Mouse (Mus musculus): ENCODE results near the gene Tex2. TPM values are rescaled to one million over a fixed set of nuclear protein-coding genes. Genes with fewer than 3 reads are reported as not detected.

Tex2 gene
- polyA plus RNA-seq, 1 experiment from 2014 or later: 12.3 TPM

DNA sequence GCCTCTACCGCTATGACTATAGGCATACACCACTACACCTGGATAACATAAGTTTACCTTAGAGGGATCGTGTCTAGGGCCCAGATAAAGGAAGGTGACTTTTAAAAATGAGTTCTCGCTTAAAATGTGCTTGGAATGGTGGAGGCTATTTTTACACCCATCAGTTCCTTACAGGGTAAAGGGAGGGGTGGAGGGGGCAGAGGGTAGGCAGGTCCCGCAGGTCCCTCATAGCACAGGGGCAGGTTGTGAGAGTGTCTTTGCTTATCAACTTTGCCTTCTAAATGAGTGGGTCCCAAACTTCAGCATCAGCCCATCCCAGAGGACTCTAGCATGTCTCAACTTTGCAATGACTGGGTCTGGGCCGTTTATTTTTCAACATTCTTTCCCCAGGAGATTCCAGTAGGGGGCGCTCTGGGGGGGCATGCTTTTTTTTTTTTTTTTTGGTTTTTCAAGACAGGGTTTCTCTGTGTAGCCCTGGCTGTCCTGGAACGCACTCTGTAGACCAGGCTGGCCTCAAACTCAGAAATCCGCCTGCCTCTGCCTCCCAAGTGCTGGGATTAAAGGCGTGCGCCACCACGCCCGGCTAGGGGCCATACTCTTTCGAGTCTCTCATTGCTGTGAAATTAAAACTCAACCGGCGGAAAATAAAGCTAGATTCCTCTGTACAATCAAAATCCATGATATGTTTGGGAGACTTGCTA is 565 bp upstream of the Tex2 start:
- Histone ChIP-seq H3K27me3 (ENCODE audit: control insufficient read depth, insufficient read depth, low read length) (no peaks in the 10 kb centered on the region), H3K4me2 (peak overlapping the region; percentile 85), H3K27ac (ENCODE audit: low read depth, low read length) (peak overlapping the region; percentile 76), H3K36me3 (ENCODE audit: control insufficient read depth, insufficient read depth, low read length) (no peaks in the 10 kb centered on the region), H3K4me1 (ENCODE audit: control insufficient read depth, insufficient read depth, low read length) (peaks cover 27% of the 10 kb centered on the region), H3K4me3 (ENCODE audit: low read depth, low read length) (peak overlapping the region; percentile 79), H3K9ac (ENCODE audit: low read depth, low read length) (peak overlapping the region; percentile 77), H3K9me3 (replicated peaks; ENCODE audit: control insufficient read depth, low read length) (no peaks in the 10 kb centered on the region)
- no peak for ATAC-seq (replicated peaks; ENCODE audit: insufficient number of reproducible peaks, low FRiP score, low TSS enrichment)
- 56% methylated on average over 15 of the region's 15 CpGs for WGBS (ENCODE audit: insufficient replicate concordance)

DNA sequence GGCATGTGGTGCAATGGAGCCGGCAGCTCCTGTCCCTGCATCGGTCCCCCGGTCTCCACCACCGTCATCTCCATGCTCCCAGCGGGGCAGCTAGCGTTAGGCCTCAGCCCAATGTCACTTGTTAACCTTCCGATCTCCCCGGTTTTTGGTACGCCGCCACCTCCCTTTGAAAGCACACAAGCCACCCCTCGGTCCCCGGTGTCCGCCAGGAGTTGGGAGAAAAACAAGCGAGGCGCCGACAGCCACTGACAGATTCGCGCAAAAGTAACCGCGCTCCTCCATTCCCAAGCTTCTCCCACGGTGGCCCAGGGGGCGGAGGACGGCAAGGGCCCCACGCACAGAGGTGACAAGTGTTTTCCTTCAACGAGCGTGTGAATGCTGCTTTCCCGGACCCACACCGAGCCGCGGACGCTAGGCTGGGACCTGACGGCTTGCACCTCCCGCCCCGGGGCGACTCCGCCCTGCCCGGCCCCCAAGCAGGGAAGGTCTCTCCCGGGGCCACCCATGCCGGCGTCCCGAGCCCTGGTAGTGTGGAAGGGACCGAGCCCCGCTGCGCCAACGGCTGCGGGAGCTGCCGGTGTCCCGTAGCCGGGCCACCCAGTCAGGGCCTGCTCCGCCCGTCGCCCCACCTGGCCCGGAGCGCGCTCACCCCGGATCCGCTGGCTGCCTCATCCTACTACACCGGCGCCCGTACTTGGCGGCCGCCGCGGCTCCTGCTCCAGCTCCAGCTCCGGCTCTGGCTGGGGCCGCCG is 838 bp downstream of the Tex2 start:
- ATAC-seq (replicated peaks; ENCODE audit: insufficient number of reproducible peaks, low FRiP score, low TSS enrichment): peak; percentile 57
- Histone ChIP-seq H3K27ac (ENCODE audit: low read depth, low read length) (peak overlapping the region; percentile 78), H3K36me3 (ENCODE audit: control insufficient read depth, insufficient read depth, low read length) (no peaks in the 10 kb centered on the region), H3K4me2 (peak overlapping the region; percentile 85), H3K27me3 (ENCODE audit: control insufficient read depth, insufficient read depth, low read length) (no peaks in the 10 kb centered on the region), H3K9ac (ENCODE audit: low read depth, low read length) (peak overlapping the region; percentile 84), H3K4me1 (ENCODE audit: control insufficient read depth, insufficient read depth, low read length) (peaks cover 29% of the 10 kb centered on the region), H3K4me3 (ENCODE audit: low read depth, low read length) (peak overlapping the region; percentile 79), H3K9me3 (replicated peaks; ENCODE audit: control insufficient read depth, low read length) (no peaks in the 10 kb centered on the region)
- WGBS (ENCODE audit: insufficient replicate concordance): under 1% methylated on average over 60 of the region's 67 CpGs

DNA sequence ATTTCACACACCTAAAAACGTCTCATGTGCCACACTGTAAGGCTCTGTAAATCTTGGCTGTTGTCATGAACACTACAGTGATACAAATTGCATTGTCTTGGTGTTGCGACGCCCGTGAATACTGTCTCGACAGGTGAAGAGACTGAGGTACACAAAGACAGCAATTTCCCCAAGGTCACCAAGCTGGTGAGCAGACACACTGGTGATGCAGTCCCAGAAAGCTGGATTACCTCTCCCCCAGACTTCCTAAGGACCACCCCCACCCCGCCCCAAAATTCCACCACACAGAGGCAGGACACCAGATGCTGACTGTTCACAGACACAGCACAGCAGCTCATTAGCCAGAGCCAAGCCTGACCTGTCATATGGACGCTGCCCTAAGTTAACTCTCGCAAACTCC is 3.5 kb downstream of the Tex2 start:
- no peak for ATAC-seq (replicated peaks; ENCODE audit: insufficient number of reproducible peaks, low FRiP score, low TSS enrichment)
- Histone ChIP-seq H3K27me3 (ENCODE audit: control insufficient read depth, insufficient read depth, low read length) (no peaks in the 10 kb centered on the region), H3K9ac (ENCODE audit: low read depth, low read length) (no peak overlapping the region), H3K4me2 (peak overlapping the region; percentile 5; the same call in 1 of the 2 replicates), H3K27ac (ENCODE audit: low read depth, low read length) (peak overlapping the region; percentile 2; the same call in 1 of the 2 replicates), H3K4me1 (ENCODE audit: control insufficient read depth, insufficient read depth, low read length) (peaks cover 29% of the 10 kb centered on the region), H3K4me3 (ENCODE audit: low read depth, low read length) (no peak overlapping the region), H3K36me3 (ENCODE audit: control insufficient read depth, insufficient read depth, low read length) (no peaks in the 10 kb centered on the region), H3K9me3 (replicated peaks; ENCODE audit: control insufficient read depth, low read length) (no peaks in the 10 kb centered on the region)
- WGBS (ENCODE audit: insufficient replicate concordance): 64% methylated on average over 8 of the region's 8 CpGs

DNA sequence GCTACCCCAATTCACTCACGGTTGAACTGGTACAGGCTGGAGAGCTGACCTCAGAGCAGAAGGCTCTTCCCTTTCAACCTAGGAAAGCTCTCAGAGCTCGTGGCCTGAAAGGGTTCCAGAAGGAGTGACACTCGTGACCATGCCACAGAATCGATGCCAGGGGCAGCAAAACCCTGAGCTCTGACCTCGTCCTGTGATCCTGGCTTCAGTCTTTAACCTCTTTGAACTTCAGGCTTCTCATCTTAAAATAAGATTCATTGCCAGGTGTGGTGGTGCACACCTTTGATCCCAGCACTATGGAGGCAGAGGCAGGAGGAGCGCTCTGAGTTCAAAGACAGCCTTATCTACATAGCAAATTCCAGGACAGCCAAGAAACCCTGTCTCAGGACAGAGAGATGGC is 5.9 kb downstream of the Tex2 start:
- no peak for ATAC-seq (replicated peaks; ENCODE audit: insufficient number of reproducible peaks, low FRiP score, low TSS enrichment)
- Histone ChIP-seq H3K4me2 (no peak overlapping the region), H3K4me1 (ENCODE audit: control insufficient read depth, insufficient read depth, low read length) (peaks cover 20% of the 10 kb centered on the region), H3K27me3 (ENCODE audit: control insufficient read depth, insufficient read depth, low read length) (no peaks in the 10 kb centered on the region), H3K9ac (ENCODE audit: low read depth, low read length) (no peak overlapping the region), H3K9me3 (replicated peaks; ENCODE audit: control insufficient read depth, low read length) (0 out of 2 replicates have a peak, but pooled peaks cover 2% of the 10 kb centered on the region), H3K27ac (ENCODE audit: low read depth, low read length) (no peak overlapping the region), H3K4me3 (ENCODE audit: low read depth, low read length) (no peak overlapping the region), H3K36me3 (ENCODE audit: control insufficient read depth, insufficient read depth, low read length) (no peaks in the 10 kb centered on the region)
- 73% methylated on average over 6 of the region's 6 CpGs for WGBS (ENCODE audit: insufficient replicate concordance)

DNA sequence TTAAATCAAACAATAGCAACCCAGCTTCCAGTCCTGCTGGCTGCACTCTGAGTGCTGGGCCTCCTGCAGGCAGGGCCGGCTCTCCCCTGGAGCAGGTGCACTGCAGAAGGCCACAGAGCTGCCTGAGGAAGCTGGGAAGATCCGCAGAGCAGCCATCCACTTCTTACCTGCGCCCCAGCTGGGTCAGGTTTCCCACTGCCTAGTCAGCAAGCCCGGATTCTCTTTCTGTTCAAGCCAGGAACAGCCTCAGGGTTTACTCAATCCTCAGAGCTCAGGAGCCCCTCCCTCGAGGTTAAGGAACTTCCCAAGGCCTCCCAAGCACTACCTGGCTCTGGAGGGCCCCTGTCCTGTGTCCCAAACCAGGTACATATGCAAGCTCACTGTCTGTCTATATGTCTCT is 7.2 kb downstream of the Tex2 start:
- no peak overlapping the region for H3K27ac ChIP-seq (ENCODE audit: low read depth, low read length)
- no peak for ATAC-seq (replicated peaks; ENCODE audit: insufficient number of reproducible peaks, low FRiP score, low TSS enrichment)
- no peaks in the 10 kb centered on the region for H3K27me3 ChIP-seq (ENCODE audit: control insufficient read depth, insufficient read depth, low read length)
- no peak overlapping the region for H3K4me2 ChIP-seq
- H3K4me1 ChIP-seq (ENCODE audit: control insufficient read depth, insufficient read depth, low read length): peaks cover 18% of the 10 kb centered on the region
- WGBS (ENCODE audit: insufficient replicate concordance): 60% methylated on average over 5 of the region's 5 CpGs
- 0 out of 2 replicates have a peak, but pooled peaks cover 2% of the 10 kb centered on the region for H3K9me3 ChIP-seq (replicated peaks; ENCODE audit: control insufficient read depth, low read length)
- H3K4me3 ChIP-seq (ENCODE audit: low read depth, low read length): no peak overlapping the region
- H3K36me3 ChIP-seq (ENCODE audit: control insufficient read depth, insufficient read depth, low read length): no peaks in the 10 kb centered on the region
- no peak overlapping the region for H3K9ac ChIP-seq (ENCODE audit: low read depth, low read length)

DNA sequence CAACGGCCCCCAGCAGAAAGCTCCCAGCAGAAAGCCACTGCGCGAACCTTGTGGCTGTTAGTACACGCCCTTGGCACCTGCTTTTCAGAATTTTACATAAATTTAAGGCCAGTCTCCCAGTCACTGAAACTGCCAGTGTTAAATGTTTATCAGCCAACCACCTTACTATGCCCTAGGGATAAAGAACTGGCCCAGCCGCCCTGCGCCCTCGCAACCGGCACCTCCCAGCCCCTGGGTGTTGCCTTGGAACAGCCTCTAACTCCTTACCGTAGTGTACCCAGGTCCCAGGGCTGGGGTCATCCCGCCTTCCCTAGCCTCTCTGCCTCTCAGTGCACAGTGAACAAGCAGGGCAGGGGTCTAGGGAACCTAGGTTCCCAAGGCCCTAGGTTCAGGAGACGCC is 10.0 kb downstream of the Tex2 start:
- Histone ChIP-seq H3K36me3 (ENCODE audit: control insufficient read depth, insufficient read depth, low read length) (no peaks in the 10 kb centered on the region), H3K4me2 (no peak overlapping the region), H3K27me3 (ENCODE audit: control insufficient read depth, insufficient read depth, low read length) (no peaks in the 10 kb centered on the region), H3K9ac (ENCODE audit: low read depth, low read length) (no peak overlapping the region), H3K4me1 (ENCODE audit: control insufficient read depth, insufficient read depth, low read length) (peaks cover 5% of the 10 kb centered on the region; the same call in 1 of the 2 replicates), H3K9me3 (replicated peaks; ENCODE audit: control insufficient read depth, low read length) (0 out of 2 replicates have a peak, but pooled peaks cover 2% of the 10 kb centered on the region), H3K27ac (ENCODE audit: low read depth, low read length) (no peak overlapping the region), H3K4me3 (ENCODE audit: low read depth, low read length) (no peak overlapping the region)
- no peak for ATAC-seq (replicated peaks; ENCODE audit: insufficient number of reproducible peaks, low FRiP score, low TSS enrichment)
- WGBS (ENCODE audit: insufficient replicate concordance): 89% methylated on average over 11 of the region's 11 CpGs

DNA sequence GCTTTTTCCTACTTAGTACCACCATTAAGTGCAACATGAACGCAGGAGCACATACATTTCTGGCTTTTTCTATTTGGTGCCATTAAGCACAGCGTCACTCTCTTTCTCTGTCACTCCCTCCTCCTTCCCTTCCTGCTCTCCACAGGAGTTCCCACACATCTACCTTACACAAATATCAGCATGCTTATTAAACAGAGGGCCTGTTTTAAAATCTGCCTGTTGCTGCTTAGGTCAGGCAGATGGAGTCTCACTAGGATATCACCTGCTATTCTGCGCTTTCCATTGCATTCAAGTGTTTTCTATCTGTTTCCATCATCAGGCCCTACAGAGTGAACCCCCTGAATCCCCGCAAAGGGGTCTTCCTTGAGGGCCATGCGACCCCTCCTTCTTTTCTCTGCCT is 13.1 kb downstream of the Tex2 start:
- 76% methylated on average over 5 of the region's 5 CpGs for WGBS (ENCODE audit: insufficient replicate concordance)
- H3K9ac ChIP-seq (ENCODE audit: low read depth, low read length): no peak overlapping the region
- H3K36me3 ChIP-seq (ENCODE audit: control insufficient read depth, insufficient read depth, low read length): no peaks in the 10 kb centered on the region
- no peak for ATAC-seq (replicated peaks; ENCODE audit: insufficient number of reproducible peaks, low FRiP score, low TSS enrichment)
- no peak overlapping the region for H3K4me2 ChIP-seq
- H3K4me1 ChIP-seq (ENCODE audit: control insufficient read depth, insufficient read depth, low read length): peaks cover 5% of the 10 kb centered on the region; the same call in 1 of the 2 replicates
- no peaks in the 10 kb centered on the region for H3K27me3 ChIP-seq (ENCODE audit: control insufficient read depth, insufficient read depth, low read length)
- 0 out of 2 replicates have a peak, but pooled peaks cover 2% of the 10 kb centered on the region for H3K9me3 ChIP-seq (replicated peaks; ENCODE audit: control insufficient read depth, low read length)
- H3K4me3 ChIP-seq (ENCODE audit: low read depth, low read length): no peak overlapping the region
- H3K27ac ChIP-seq (ENCODE audit: low read depth, low read length): no peak overlapping the region

DNA sequence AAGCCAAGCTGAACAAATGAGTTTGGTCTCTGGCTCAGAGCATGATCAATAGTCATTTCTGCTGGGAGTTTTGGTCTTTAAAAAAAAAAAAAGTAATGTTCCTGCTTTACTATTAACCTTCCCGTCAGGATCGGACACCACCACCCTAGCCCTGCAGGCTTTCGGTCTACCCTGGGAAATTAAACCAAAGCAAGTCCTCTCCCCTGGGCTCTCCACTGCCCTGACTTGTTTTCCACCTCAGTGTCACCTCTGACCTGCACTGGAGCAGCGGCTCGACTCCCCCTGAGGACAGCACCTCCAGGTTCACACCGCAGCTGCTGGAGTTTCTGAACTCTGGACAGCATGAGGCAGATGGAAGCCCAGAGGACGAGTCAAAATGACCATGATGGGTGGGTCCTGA is 13.9 kb downstream of the Tex2 start:
- H3K4me1 ChIP-seq (ENCODE audit: control insufficient read depth, insufficient read depth, low read length): peaks cover 5% of the 10 kb centered on the region; the same call in 1 of the 2 replicates
- H3K4me2 ChIP-seq: no peak overlapping the region
- 0 out of 2 replicates have a peak, but pooled peaks cover under 1% of the 10 kb centered on the region for H3K9me3 ChIP-seq (replicated peaks; ENCODE audit: control insufficient read depth, low read length)
- no peaks in the 10 kb centered on the region for H3K27me3 ChIP-seq (ENCODE audit: control insufficient read depth, insufficient read depth, low read length)
- no peak for ATAC-seq (replicated peaks; ENCODE audit: insufficient number of reproducible peaks, low FRiP score, low TSS enrichment)
- no peaks in the 10 kb centered on the region for H3K36me3 ChIP-seq (ENCODE audit: control insufficient read depth, insufficient read depth, low read length)
- no peak overlapping the region for H3K9ac ChIP-seq (ENCODE audit: low read depth, low read length)
- WGBS (ENCODE audit: insufficient replicate concordance): 84% methylated on average over 7 of the region's 7 CpGs
- H3K4me3 ChIP-seq (ENCODE audit: low read depth, low read length): no peak overlapping the region
- H3K27ac ChIP-seq (ENCODE audit: low read depth, low read length): no peak overlapping the region

Data from heart, embryonic 11.5 days (tissue).